Mouse (Mus musculus): Measurements from ENCODE around the gene Npnt. TPM values are rescaled to one million over a fixed set of nuclear protein-coding genes. Genes with fewer than 3 reads are reported as not detected.

The Npnt gene
- polyA plus RNA-seq, 1 experiment from 2014 or later, result 21.8 TPM

GRCm38 (mm10) chr3:132946086-132946485, 4.0 kb downstream of the Npnt start:
- Histone ChIP-seq H3K4me1 (ENCODE audit: control insufficient read depth in 2 of 2, insufficient read depth in 2 of 2, low read length in 2 of 2) (peaks cover 5 to 11% of the 10 kb centered on the region in 2 experiments), H3K4me3 (ENCODE audit: control insufficient read depth in 1 of 2, insufficient read depth in 1 of 2, low read depth in 1 of 2, low read length in 2 of 2) (no peak overlapping the region), H3K27me3 (ENCODE audit: control insufficient read depth, insufficient read depth, low read length) (0 out of 2 replicates have a peak, but pooled peaks cover 3% of the 10 kb centered on the region), H3K9ac (ENCODE audit: low read length) (no peak overlapping the region), H3K4me2 (ENCODE audit: low read length) (no peak overlapping the region), H3K27ac (replicated peaks in 1 of 2; ENCODE audit: control insufficient read depth in 1 of 2, insufficient read depth in 1 of 2, low read depth in 2 of 2, low read length in 2 of 2) (no peak overlapping the region), H3K36me3 (ENCODE audit: control insufficient read depth, insufficient read depth, low read length) (no peaks in the 10 kb centered on the region), H3K9me3 (ENCODE audit: control insufficient read depth, low read length) (no peaks in the 10 kb centered on the region)
- WGBS, result 90% methylated on average over 5 of the region's 5 CpGs
- no peak for ATAC-seq (ENCODE audit: insufficient number of reproducible peaks, insufficient read depth, low FRiP score, low read depth)

GRCm38 (mm10) chr3:132945669-132946068, 4.4 kb downstream of the Npnt start:
- 0 out of 2 replicates have a peak, but pooled peaks cover 3% of the 10 kb centered on the region for H3K27me3 ChIP-seq (ENCODE audit: control insufficient read depth, insufficient read depth, low read length)
- WGBS, result 72% methylated on average over 7 of the region's 7 CpGs
- no peak overlapping the region for H3K4me3 ChIP-seq (ENCODE audit: control insufficient read depth in 1 of 2, insufficient read depth in 1 of 2, low read depth in 1 of 2, low read length in 2 of 2)
- H3K27ac ChIP-seq (replicated peaks in 1 of 2; ENCODE audit: control insufficient read depth in 1 of 2, insufficient read depth in 1 of 2, low read depth in 2 of 2, low read length in 2 of 2), result no peak overlapping the region
- H3K9me3 ChIP-seq (ENCODE audit: control insufficient read depth, low read length), result no peaks in the 10 kb centered on the region
- peaks cover 5 to 11% of the 10 kb centered on the region in 2 experiments for H3K4me1 ChIP-seq (ENCODE audit: control insufficient read depth in 2 of 2, insufficient read depth in 2 of 2, low read length in 2 of 2)
- H3K9ac ChIP-seq (ENCODE audit: low read length), result no peak overlapping the region
- ATAC-seq (ENCODE audit: insufficient number of reproducible peaks, insufficient read depth, low FRiP score, low read depth), result no peak
- H3K36me3 ChIP-seq (ENCODE audit: control insufficient read depth, insufficient read depth, low read length), result no peaks in the 10 kb centered on the region
- no peak overlapping the region for H3K4me2 ChIP-seq (ENCODE audit: low read length)

- Histone ChIP-seq H3K9ac (ENCODE audit: low read length) (no peak overlapping the region), H3K27ac (replicated peaks in 1 of 2; ENCODE audit: control insufficient read depth in 1 of 2, insufficient read depth in 1 of 2, low read depth in 2 of 2, low read length in 2 of 2) (no peak overlapping the region), H3K4me3 (ENCODE audit: control insufficient read depth in 1 of 2, insufficient read depth in 1 of 2, low read depth in 1 of 2, low read length in 2 of 2) (no peak overlapping the region), H3K36me3 (ENCODE audit: control insufficient read depth, insufficient read depth, low read length) (no peaks in the 10 kb centered on the region), H3K9me3 (ENCODE audit: control insufficient read depth, low read length) (no peaks in the 10 kb centered on the region), H3K4me1 (ENCODE audit: control insufficient read depth in 2 of 2, insufficient read depth in 2 of 2, low read length in 2 of 2) (peaks cover 5 to 11% of the 10 kb centered on the region in 2 experiments), H3K27me3 (ENCODE audit: control insufficient read depth, insufficient read depth, low read length) (0 out of 2 replicates have a peak, but pooled peaks cover 3% of the 10 kb centered on the region), H3K4me2 (ENCODE audit: low read length) (no peak overlapping the region)
- ATAC-seq (ENCODE audit: insufficient number of reproducible peaks, insufficient read depth, low FRiP score, low read depth), result no peak
- 70% methylated on average over 3 of the region's 3 CpGs for WGBS
These were observed 5.5 kb downstream of the Npnt start for GRCm38 (mm10) chr3:132944609-132945008.

DNA sequence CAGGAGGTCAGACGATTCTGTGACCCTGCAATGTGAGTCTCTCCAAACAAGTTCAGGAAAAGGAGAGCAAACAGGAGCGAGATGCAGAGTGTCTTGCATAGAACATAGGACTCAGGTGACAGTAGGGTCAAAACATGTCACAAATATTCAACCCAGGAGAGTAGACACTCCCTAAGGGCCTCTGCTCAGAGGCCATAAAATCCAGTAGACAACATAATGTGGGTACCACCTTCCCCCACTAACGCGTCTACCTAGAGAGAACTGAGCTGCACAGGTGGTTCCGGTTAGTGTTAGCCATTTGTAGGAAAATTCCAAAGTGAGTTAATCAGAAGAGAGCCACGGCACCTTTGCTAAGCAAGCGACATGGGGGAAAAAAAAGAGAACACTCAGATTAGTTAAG, 5.9 kb downstream of the Npnt start:
- no peak overlapping the region for H3K4me3 ChIP-seq (ENCODE audit: control insufficient read depth in 1 of 2, insufficient read depth in 1 of 2, low read depth in 1 of 2, low read length in 2 of 2)
- H3K36me3 ChIP-seq (ENCODE audit: control insufficient read depth, insufficient read depth, low read length), result no peaks in the 10 kb centered on the region
- no peaks in the 10 kb centered on the region for H3K9me3 ChIP-seq (ENCODE audit: control insufficient read depth, low read length)
- H3K4me1 ChIP-seq (ENCODE audit: control insufficient read depth in 2 of 2, insufficient read depth in 2 of 2, low read length in 2 of 2), result peaks cover 4 to 11% of the 10 kb centered on the region in 2 experiments
- H3K27ac ChIP-seq (replicated peaks in 1 of 2; ENCODE audit: control insufficient read depth in 1 of 2, insufficient read depth in 1 of 2, low read depth in 2 of 2, low read length in 2 of 2), result no peak overlapping the region
- H3K4me2 ChIP-seq (ENCODE audit: low read length), result no peak overlapping the region
- ATAC-seq (ENCODE audit: insufficient number of reproducible peaks, insufficient read depth, low FRiP score, low read depth), result no peak
- no peak overlapping the region for H3K9ac ChIP-seq (ENCODE audit: low read length)
- WGBS, result 66% methylated on average over 7 of the region's 7 CpGs
- 0 out of 2 replicates have a peak, but pooled peaks cover 3% of the 10 kb centered on the region for H3K27me3 ChIP-seq (ENCODE audit: control insufficient read depth, insufficient read depth, low read length)

DNA sequence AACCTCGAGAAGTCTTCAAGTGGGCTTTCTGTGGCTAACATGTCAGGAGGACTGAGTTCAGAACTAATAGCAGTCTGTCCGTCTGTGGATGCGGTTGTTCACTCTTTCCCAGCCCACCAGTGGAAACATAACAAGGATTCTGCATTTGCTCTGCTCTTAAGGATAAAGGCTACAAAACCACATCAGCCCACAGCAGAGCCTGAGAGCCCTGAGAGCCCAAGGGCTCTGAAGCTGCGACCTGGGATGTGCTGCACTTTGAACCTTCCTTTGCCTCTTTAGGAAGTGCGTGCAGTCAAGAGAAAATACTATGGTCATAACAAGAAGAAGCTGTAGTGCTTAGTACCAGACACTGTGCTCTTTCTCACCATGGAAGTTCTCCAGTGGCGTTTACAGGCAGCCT, 7.3 kb downstream of the Npnt start:
- no peak for ATAC-seq (ENCODE audit: insufficient number of reproducible peaks, insufficient read depth, low FRiP score, low read depth)
- peaks cover 0 to 3% of the 10 kb centered on the region in 2 experiments; a peak in 1 of 4 replicates for H3K4me1 ChIP-seq (ENCODE audit: control insufficient read depth in 2 of 2, insufficient read depth in 2 of 2, low read length in 2 of 2)
- no peaks in the 10 kb centered on the region for H3K36me3 ChIP-seq (ENCODE audit: control insufficient read depth, insufficient read depth, low read length)
- no peak overlapping the region for H3K4me3 ChIP-seq (ENCODE audit: control insufficient read depth in 1 of 2, insufficient read depth in 1 of 2, low read depth in 1 of 2, low read length in 2 of 2)
- no peaks in the 10 kb centered on the region for H3K27me3 ChIP-seq (ENCODE audit: control insufficient read depth, insufficient read depth, low read length)
- H3K4me2 ChIP-seq (ENCODE audit: low read length), result no peak overlapping the region
- H3K9me3 ChIP-seq (ENCODE audit: control insufficient read depth, low read length), result no peaks in the 10 kb centered on the region
- no peak overlapping the region for H3K9ac ChIP-seq (ENCODE audit: low read length)
- 85% methylated on average over 6 of the region's 6 CpGs for WGBS
- no peak overlapping the region for H3K27ac ChIP-seq (replicated peaks in 1 of 2; ENCODE audit: control insufficient read depth in 1 of 2, insufficient read depth in 1 of 2, low read depth in 2 of 2, low read length in 2 of 2)

- no peak overlapping the region for H3K4me3 ChIP-seq (ENCODE audit: control insufficient read depth in 1 of 2, insufficient read depth in 1 of 2, low read depth in 1 of 2, low read length in 2 of 2)
- no peak overlapping the region for H3K4me2 ChIP-seq (ENCODE audit: low read length)
- no peak overlapping the region for H3K27ac ChIP-seq (replicated peaks in 1 of 2; ENCODE audit: control insufficient read depth in 1 of 2, insufficient read depth in 1 of 2, low read depth in 2 of 2, low read length in 2 of 2)
- no peak overlapping the region for H3K9ac ChIP-seq (ENCODE audit: low read length)
- H3K36me3 ChIP-seq (ENCODE audit: control insufficient read depth, insufficient read depth, low read length), result no peaks in the 10 kb centered on the region
- ATAC-seq (ENCODE audit: insufficient number of reproducible peaks, insufficient read depth, low FRiP score, low read depth), result no peak
- no peaks in the 10 kb centered on the region for H3K9me3 ChIP-seq (ENCODE audit: control insufficient read depth, low read length)
- WGBS, result 73% methylated on average over 10 of the region's 10 CpGs
- H3K4me1 ChIP-seq (ENCODE audit: control insufficient read depth in 2 of 2, insufficient read depth in 2 of 2, low read length in 2 of 2), result 0 out of 4 replicates have a peak, but pooled peaks cover 0 to 3% of the 10 kb centered on the region in 2 experiments
- no peaks in the 10 kb centered on the region for H3K27me3 ChIP-seq (ENCODE audit: control insufficient read depth, insufficient read depth, low read length)
These were observed 9.7 kb downstream of the Npnt start for GRCm38 (mm10) chr3:132940181-132940990.

- H3K27me3 ChIP-seq (ENCODE audit: control insufficient read depth, insufficient read depth, low read length), result no peaks in the 10 kb centered on the region
- no peak overlapping the region for H3K9ac ChIP-seq (ENCODE audit: low read length)
- WGBS, result 85% methylated on average over 8 of the region's 8 CpGs
- no peak for ATAC-seq (ENCODE audit: insufficient number of reproducible peaks, insufficient read depth, low FRiP score, low read depth)
- no peaks in the 10 kb centered on the region for H3K36me3 ChIP-seq (ENCODE audit: control insufficient read depth, insufficient read depth, low read length)
- H3K27ac ChIP-seq (replicated peaks in 1 of 2; ENCODE audit: control insufficient read depth in 1 of 2, insufficient read depth in 1 of 2, low read depth in 2 of 2, low read length in 2 of 2), result no peak overlapping the region
- H3K4me3 ChIP-seq (ENCODE audit: control insufficient read depth in 1 of 2, insufficient read depth in 1 of 2, low read depth in 1 of 2, low read length in 2 of 2), result no peak overlapping the region
- H3K9me3 ChIP-seq (ENCODE audit: control insufficient read depth, low read length), result no peaks in the 10 kb centered on the region
- H3K4me2 ChIP-seq (ENCODE audit: low read length), result no peak overlapping the region
- H3K4me1 ChIP-seq (ENCODE audit: control insufficient read depth in 2 of 2, insufficient read depth in 2 of 2, low read length in 2 of 2), result peaks cover 0 to under 1% of the 10 kb centered on the region in 2 experiments; a peak in 1 of 4 replicates
These were observed 11.1 kb downstream of the Npnt start for GRCm38 (mm10) chr3:132939006-132939405.

Measured in heart, embryonic 14.5 days (tissue).